Mouse (Mus musculus): ENCODE data around the gene Tatdn2. TPM values are rescaled to one million over a fixed set of nuclear protein-coding genes. Genes with fewer than 3 reads are reported as not detected.

The Tatdn2 gene
- polyA plus RNA-seq, 1 experiment from 2014 or later = 1.6 TPM

DNA sequence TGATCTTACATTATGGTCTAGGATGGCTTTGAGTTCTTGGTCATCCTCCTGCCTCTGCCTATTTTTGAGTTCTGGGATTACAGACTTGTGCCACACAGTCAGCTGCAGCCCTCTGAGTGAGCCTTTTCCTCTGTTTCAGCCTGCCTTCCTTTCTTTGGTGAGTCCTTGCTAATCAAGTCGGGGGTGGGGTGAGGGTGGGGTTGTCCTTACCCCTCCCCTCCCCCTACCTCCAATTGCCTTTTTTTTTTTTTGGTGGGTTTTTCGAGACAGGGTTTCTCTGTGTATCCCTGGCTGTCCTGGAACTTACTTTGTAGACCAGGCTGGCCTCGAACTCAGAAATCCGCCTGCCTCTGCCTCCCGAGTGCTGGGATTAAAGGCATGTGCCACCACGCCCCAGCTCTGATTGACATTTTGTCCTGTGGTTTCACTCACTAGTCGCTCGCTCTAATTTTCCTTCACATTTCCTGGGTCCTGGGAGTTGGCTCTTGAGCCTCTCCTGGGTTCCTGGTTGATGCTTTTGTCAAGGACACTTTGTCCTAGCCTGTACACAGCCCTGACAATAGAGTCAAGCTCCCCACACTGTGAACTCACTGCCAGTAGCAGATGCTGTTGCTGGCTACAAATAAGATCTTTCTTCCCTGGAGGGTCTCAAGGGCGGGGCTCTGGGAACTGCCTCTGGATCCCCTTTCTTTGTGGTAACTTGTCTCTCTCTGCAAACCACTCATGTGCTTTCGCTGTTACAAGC, 13.6 kb upstream of the Tatdn2 start:
- no peaks in the 10 kb centered on the region for H3K9me3 ChIP-seq (ENCODE audit: control insufficient read depth, low read length)
- 86% methylated on average over 10 of the region's 10 CpGs for WGBS
- no peak overlapping the region for H3K9ac ChIP-seq (replicated peaks; ENCODE audit: low read depth, low read length)
- no peak for ATAC-seq
- no peaks in the 10 kb centered on the region for H3K27me3 ChIP-seq (replicated peaks; ENCODE audit: control insufficient read depth, insufficient read depth, low read length)
- no peaks in the 10 kb centered on the region for H3K4me1 ChIP-seq (replicated peaks; ENCODE audit: control insufficient read depth, insufficient read depth, low read length)
- no peak overlapping the region for H3K4me2 ChIP-seq (ENCODE audit: low read length)
- H3K36me3 ChIP-seq (ENCODE audit: control insufficient read depth, insufficient read depth) = no peaks in the 10 kb centered on the region
- H3K4me3 ChIP-seq (replicated peaks; ENCODE audit: low read length) = no peak overlapping the region
- H3K27ac ChIP-seq (ENCODE audit: low read length) = no peak overlapping the region

GRCm38 (mm10) chr6:113686551-113687125, 10.2 kb upstream of the Tatdn2 start:
- 40% methylated on average over 8 of the region's 8 CpGs for WGBS
- H3K27ac ChIP-seq (ENCODE audit: low read length) = no peak overlapping the region
- H3K9ac ChIP-seq (replicated peaks; ENCODE audit: low read depth, low read length) = no peak overlapping the region
- H3K36me3 ChIP-seq (ENCODE audit: control insufficient read depth, insufficient read depth) = no peaks in the 10 kb centered on the region
- no peak overlapping the region for H3K4me3 ChIP-seq (replicated peaks; ENCODE audit: low read length)
- H3K4me2 ChIP-seq (ENCODE audit: low read length) = no peak overlapping the region
- no peaks in the 10 kb centered on the region for H3K9me3 ChIP-seq (ENCODE audit: control insufficient read depth, low read length)
- H3K27me3 ChIP-seq (replicated peaks; ENCODE audit: control insufficient read depth, insufficient read depth, low read length) = no peaks in the 10 kb centered on the region
- ATAC-seq = no peak
- H3K4me1 ChIP-seq (replicated peaks; ENCODE audit: control insufficient read depth, insufficient read depth, low read length) = no peaks in the 10 kb centered on the region

GRCm38 (mm10) chr6:113690008-113690399, 6.8 kb upstream of the Tatdn2 start:
- no peak for ATAC-seq
- Histone ChIP-seq H3K4me2 (ENCODE audit: low read length) (no peak overlapping the region), H3K9ac (replicated peaks; ENCODE audit: low read depth, low read length) (no peak overlapping the region), H3K4me3 (replicated peaks; ENCODE audit: low read length) (no peak overlapping the region), H3K27me3 (replicated peaks; ENCODE audit: control insufficient read depth, insufficient read depth, low read length) (no peaks in the 10 kb centered on the region), H3K9me3 (ENCODE audit: control insufficient read depth, low read length) (no peaks in the 10 kb centered on the region), H3K36me3 (ENCODE audit: control insufficient read depth, insufficient read depth) (no peaks in the 10 kb centered on the region), H3K27ac (ENCODE audit: low read length) (no peak overlapping the region), H3K4me1 (replicated peaks; ENCODE audit: control insufficient read depth, insufficient read depth, low read length) (no peaks in the 10 kb centered on the region)
- 43% methylated on average over 7 of the region's 7 CpGs for WGBS

- Histone ChIP-seq H3K4me1 (replicated peaks; ENCODE audit: control insufficient read depth, insufficient read depth, low read length) (no peaks in the 10 kb centered on the region), H3K27ac (ENCODE audit: low read length) (no peak overlapping the region), H3K4me3 (replicated peaks; ENCODE audit: low read length) (no peak overlapping the region), H3K9me3 (ENCODE audit: control insufficient read depth, low read length) (no peaks in the 10 kb centered on the region), H3K4me2 (ENCODE audit: low read length) (no peak overlapping the region), H3K27me3 (replicated peaks; ENCODE audit: control insufficient read depth, insufficient read depth, low read length) (no peaks in the 10 kb centered on the region), H3K9ac (replicated peaks; ENCODE audit: low read depth, low read length) (no peak overlapping the region), H3K36me3 (ENCODE audit: control insufficient read depth, insufficient read depth) (no peaks in the 10 kb centered on the region)
- 17% methylated on average over 14 of the region's 14 CpGs for WGBS
- ATAC-seq = no peak
Observed at GRCm38 (mm10) chr6:113690400-113691083, 6.3 kb upstream of the Tatdn2 start.

GRCm38 (mm10) chr6:113691084-113691462, 5.8 kb upstream of the Tatdn2 start:
- Histone ChIP-seq H3K9me3 (ENCODE audit: control insufficient read depth, low read length) (no peaks in the 10 kb centered on the region), H3K4me3 (replicated peaks; ENCODE audit: low read length) (no peak overlapping the region), H3K9ac (replicated peaks; ENCODE audit: low read depth, low read length) (no peak overlapping the region), H3K4me1 (replicated peaks; ENCODE audit: control insufficient read depth, insufficient read depth, low read length) (peaks cover 3% of the 10 kb centered on the region; the same call in 1 of the 2 replicates), H3K4me2 (ENCODE audit: low read length) (no peak overlapping the region), H3K27me3 (replicated peaks; ENCODE audit: control insufficient read depth, insufficient read depth, low read length) (no peaks in the 10 kb centered on the region), H3K27ac (ENCODE audit: low read length) (no peak overlapping the region), H3K36me3 (ENCODE audit: control insufficient read depth, insufficient read depth) (no peaks in the 10 kb centered on the region)
- WGBS = 88% methylated on average over 4 of the region's 4 CpGs
- no peak for ATAC-seq

- Histone ChIP-seq H3K9me3 (ENCODE audit: control insufficient read depth, low read length) (no peaks in the 10 kb centered on the region), H3K4me1 (replicated peaks; ENCODE audit: control insufficient read depth, insufficient read depth, low read length) (peaks cover 6% of the 10 kb centered on the region), H3K9ac (replicated peaks; ENCODE audit: low read depth, low read length) (no peak overlapping the region), H3K36me3 (ENCODE audit: control insufficient read depth, insufficient read depth) (no peaks in the 10 kb centered on the region), H3K27me3 (replicated peaks; ENCODE audit: control insufficient read depth, insufficient read depth, low read length) (no peaks in the 10 kb centered on the region), H3K4me2 (ENCODE audit: low read length) (no peak overlapping the region), H3K27ac (ENCODE audit: low read length) (no peak overlapping the region), H3K4me3 (replicated peaks; ENCODE audit: low read length) (no peak overlapping the region)
- 86% methylated on average over 5 of the region's 5 CpGs for WGBS
- ATAC-seq = no peak
Observed at GRCm38 (mm10) chr6:113692661-113693133, 4.2 kb upstream of the Tatdn2 start.

GRCm38 (mm10) chr6:113693377-113693776, 3.5 kb upstream of the Tatdn2 start:
- Histone ChIP-seq H3K27ac (ENCODE audit: low read length) (no peak overlapping the region), H3K4me1 (replicated peaks; ENCODE audit: control insufficient read depth, insufficient read depth, low read length) (peaks cover 13% of the 10 kb centered on the region), H3K9me3 (ENCODE audit: control insufficient read depth, low read length) (no peaks in the 10 kb centered on the region), H3K36me3 (ENCODE audit: control insufficient read depth, insufficient read depth) (no peaks in the 10 kb centered on the region), H3K4me3 (replicated peaks; ENCODE audit: low read length) (no peak overlapping the region), H3K4me2 (ENCODE audit: low read length) (no peak overlapping the region), H3K9ac (replicated peaks; ENCODE audit: low read depth, low read length) (no peak overlapping the region), H3K27me3 (replicated peaks; ENCODE audit: control insufficient read depth, insufficient read depth, low read length) (no peaks in the 10 kb centered on the region)
- 95% methylated on average over 5 of the region's 5 CpGs for WGBS
- ATAC-seq = no peak

DNA sequence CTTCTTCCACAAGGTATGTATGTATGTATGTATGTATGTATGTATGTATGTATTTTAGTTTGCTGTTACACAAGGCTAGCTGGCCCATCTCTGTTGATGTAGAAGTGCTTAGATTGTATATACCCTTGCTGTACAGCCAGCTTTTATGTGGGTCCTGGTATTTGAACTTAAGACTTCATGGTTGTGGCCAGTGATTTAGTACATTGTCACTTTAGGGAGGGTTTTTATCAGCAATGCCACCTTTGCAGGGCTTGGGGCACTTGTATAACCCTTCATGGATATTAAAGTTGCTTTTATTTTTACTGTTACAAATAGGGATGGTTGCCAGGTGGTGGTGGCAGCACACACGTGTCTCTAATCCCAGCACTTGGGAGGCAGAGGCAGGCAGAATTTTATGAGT, 1.6 kb upstream of the Tatdn2 start:
- Histone ChIP-seq H3K4me1 (replicated peaks; ENCODE audit: control insufficient read depth, insufficient read depth, low read length) (peaks cover 22% of the 10 kb centered on the region), H3K27me3 (replicated peaks; ENCODE audit: control insufficient read depth, insufficient read depth, low read length) (no peaks in the 10 kb centered on the region), H3K36me3 (ENCODE audit: control insufficient read depth, insufficient read depth) (no peaks in the 10 kb centered on the region), H3K4me2 (ENCODE audit: low read length) (no peak overlapping the region), H3K9ac (replicated peaks; ENCODE audit: low read depth, low read length) (no peak overlapping the region), H3K9me3 (ENCODE audit: control insufficient read depth, low read length) (no peaks in the 10 kb centered on the region), H3K27ac (ENCODE audit: low read length) (no peak overlapping the region), H3K4me3 (replicated peaks; ENCODE audit: low read length) (no peak overlapping the region)
- 87% methylated on average over 1 of the region's 1 CpGs for WGBS
- no peak for ATAC-seq

DNA sequence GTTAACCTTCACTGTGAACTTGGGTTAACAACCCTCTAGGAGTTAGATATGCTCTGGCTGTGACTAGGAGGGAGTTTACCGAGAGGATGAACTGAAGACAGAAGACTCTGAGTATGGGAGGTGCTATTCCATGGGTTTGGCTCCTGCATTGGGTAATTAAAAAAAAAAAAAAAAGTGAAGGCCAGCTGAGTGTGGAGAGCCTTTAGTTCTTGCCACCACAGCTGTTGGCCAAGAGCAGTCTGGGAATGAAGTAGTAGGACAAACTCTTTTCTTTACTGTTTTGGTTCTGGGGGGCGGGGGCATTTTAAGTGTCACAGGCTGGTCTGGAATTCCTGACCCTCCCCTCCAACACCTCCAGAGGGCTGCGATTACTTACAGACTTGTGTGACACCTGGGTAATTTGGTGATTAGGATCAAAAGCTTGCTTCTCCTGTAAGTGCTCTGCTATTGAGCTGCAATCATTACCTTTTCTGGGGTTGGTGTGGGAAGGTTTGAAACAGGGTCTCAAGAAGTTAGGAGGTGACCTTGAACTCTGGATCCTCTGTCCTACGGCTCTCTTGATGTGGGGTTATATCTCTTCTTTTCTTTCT, 989 bp upstream of the Tatdn2 start:
- no peaks in the 10 kb centered on the region for H3K9me3 ChIP-seq (ENCODE audit: control insufficient read depth, low read length)
- no peak for ATAC-seq
- H3K4me3 ChIP-seq (replicated peaks; ENCODE audit: low read length) = peak overlapping the region; percentile 88
- 81% methylated on average over 4 of the region's 4 CpGs for WGBS
- H3K27me3 ChIP-seq (replicated peaks; ENCODE audit: control insufficient read depth, insufficient read depth, low read length) = no peaks in the 10 kb centered on the region
- peak overlapping the region; percentile 70 for H3K27ac ChIP-seq (ENCODE audit: low read length)
- peak overlapping the region; percentile 16; the same call in 1 of the 2 replicates for H3K9ac ChIP-seq (replicated peaks; ENCODE audit: low read depth, low read length)
- H3K4me2 ChIP-seq (ENCODE audit: low read length) = peak overlapping the region; percentile 71
- peaks cover 22% of the 10 kb centered on the region for H3K4me1 ChIP-seq (replicated peaks; ENCODE audit: control insufficient read depth, insufficient read depth, low read length)
- no peaks in the 10 kb centered on the region for H3K36me3 ChIP-seq (ENCODE audit: control insufficient read depth, insufficient read depth)
